Mouse (Mus musculus) embryonic facial prominence, embryonic 11.5 days (tissue): Measurements from ENCODE around the gene Tesk2. TPM values are rescaled to one million over a fixed set of nuclear protein-coding genes. Genes with fewer than 3 reads are reported as not detected.
A peak's percentile ranks its signal among the peaks of the same experiment; 100 is the strongest.

Source experiments
- ATAC-seq: fragments of 200-750 bp; cut with Nextera tagmentation; replicated peaks from 2 replicates; pipeline ENCODE4 v1.8.0; 2017; ENCODE audit warnings: low read depth; ENCODE audit not compliant: insufficient number of reproducible peaks, low FRiP score, low TSS enrichment
- DNase-seq: peaks from one replicate; pipeline ENCODE4 v3.0.0-alpha.2; 2015; ENCODE audit warnings: low spot score
- H3K27ac ChIP-seq: fragments of 300-500 bp; sonication (generic); replicated peaks from 2 replicates; pipeline ENCODE4 v1.5.1; 2014; ENCODE audit warnings: mild to moderate bottlenecking, low read depth, low read length, control low read depth
- H3K27me3 ChIP-seq: fragments of 300-500 bp; sonication (generic); 2 replicates; pipeline ENCODE4 v1.6.1; 2014; ENCODE audit warnings: mild to moderate bottlenecking, low read length, moderate library complexity, mixed read lengths; ENCODE audit not compliant: control insufficient read depth, insufficient read depth
- H3K36me3 ChIP-seq: fragments of 300-500 bp; sonication (generic); replicated peaks from 2 replicates; pipeline ENCODE4 v1.6.1; 2014; ENCODE audit warnings: low read depth, mild to moderate bottlenecking, low read length, moderate library complexity, mixed read lengths; ENCODE audit not compliant: control insufficient read depth, insufficient read depth
- H3K4me1 ChIP-seq: fragments of 300-500 bp; sonication (generic); 2 replicates; pipeline ENCODE4 v1.6.1; 2014; ENCODE audit warnings: low read length, mixed read lengths; ENCODE audit not compliant: control insufficient read depth, insufficient read depth
- H3K4me2 ChIP-seq: fragments of 300-500 bp; sonication (generic); 2 replicates; pipeline ENCODE4 v1.6.1; 2014; ENCODE audit warnings: low read depth, mild to moderate bottlenecking, control low read depth, low read length, moderate library complexity
- H3K4me3 ChIP-seq: fragments of 300-500 bp; sonication (generic); 2 replicates; pipeline ENCODE4 v1.5.1; 2014; ENCODE audit warnings: low read depth, low read length, control low read depth
- H3K9ac ChIP-seq: fragments of 300-500 bp; sonication (generic); replicated peaks from 2 replicates; pipeline ENCODE4 v1.6.1; 2014; ENCODE audit warnings: mild to moderate bottlenecking, control low read depth, low read length
- H3K9me3 ChIP-seq: fragments of 300-500 bp; sonication (generic); replicated peaks from 2 replicates; pipeline ENCODE4 v1.6.1; 2016; ENCODE audit warnings: mild to moderate bottlenecking, low read length, inconsistent platforms, mixed read lengths; ENCODE audit not compliant: control insufficient read depth
- WGBS: fragments of 180-500 bp; shearing (Covaris S2); extraction: QIAGEN DNeasy Blood & Tissue Kit; methylation state at CpG from one replicate; pipeline ENCODE4 v1.1.7; 2014; 5-methylcytosine and 5-hydroxymethylcytosine counted together
- polyA plus RNA-seq: library from polyadenylated mRNA; unstranded; fragments of >200 nt; fragmentation: Nextera tagmentation; extraction: Ambion mirVana; gene quantifications from 2 replicates; pipeline ENCODE4 v1.2.1, GENCODE M21; 2014

The Tesk2 gene
- polyA plus RNA-seq, 1 experiment from 2014 or later = 12.9 TPM

DNA sequence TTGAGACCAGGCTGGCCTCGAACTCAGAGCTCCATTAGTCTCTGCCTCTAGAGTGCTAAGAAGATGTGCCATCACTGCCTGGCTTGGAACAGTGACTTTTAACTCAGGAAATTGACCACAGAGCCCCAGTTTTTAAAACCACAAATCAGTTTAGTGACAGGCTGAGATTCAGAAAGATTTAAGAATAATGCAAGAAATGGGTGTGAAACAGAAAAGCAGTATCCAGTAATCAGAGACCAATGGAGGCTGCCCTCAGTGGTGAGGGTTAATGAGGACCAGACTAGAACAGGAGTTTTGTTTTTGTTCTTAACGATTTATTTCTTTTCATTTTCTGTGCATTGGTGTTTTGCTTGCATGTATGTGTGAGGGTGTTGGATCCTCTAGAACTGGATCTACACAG lies 36.1 kb upstream of the Tesk2 start:
- Histone ChIP-seq H3K4me1 (no peaks in the 10 kb centered on the region), H3K36me3 (peaks cover 3% of the 10 kb centered on the region; the same call in 1 of the 2 replicates), H3K9me3 (no peaks in the 10 kb centered on the region), H3K4me2 (peak overlapping the region; percentile 54; the same call in 1 of the 2 replicates), H3K4me3 (peak overlapping the region; percentile 55; the same call in 1 of the 2 replicates), H3K27ac (no peak overlapping the region), H3K9ac (peak overlapping the region; percentile 76; the same call in 1 of the 2 replicates), H3K27me3 (no peaks in the 10 kb centered on the region)
- WGBS = 58% methylated on average over 2 of the region's 2 CpGs
- no peak for ATAC-seq
- no peak for DNase-seq

DNA sequence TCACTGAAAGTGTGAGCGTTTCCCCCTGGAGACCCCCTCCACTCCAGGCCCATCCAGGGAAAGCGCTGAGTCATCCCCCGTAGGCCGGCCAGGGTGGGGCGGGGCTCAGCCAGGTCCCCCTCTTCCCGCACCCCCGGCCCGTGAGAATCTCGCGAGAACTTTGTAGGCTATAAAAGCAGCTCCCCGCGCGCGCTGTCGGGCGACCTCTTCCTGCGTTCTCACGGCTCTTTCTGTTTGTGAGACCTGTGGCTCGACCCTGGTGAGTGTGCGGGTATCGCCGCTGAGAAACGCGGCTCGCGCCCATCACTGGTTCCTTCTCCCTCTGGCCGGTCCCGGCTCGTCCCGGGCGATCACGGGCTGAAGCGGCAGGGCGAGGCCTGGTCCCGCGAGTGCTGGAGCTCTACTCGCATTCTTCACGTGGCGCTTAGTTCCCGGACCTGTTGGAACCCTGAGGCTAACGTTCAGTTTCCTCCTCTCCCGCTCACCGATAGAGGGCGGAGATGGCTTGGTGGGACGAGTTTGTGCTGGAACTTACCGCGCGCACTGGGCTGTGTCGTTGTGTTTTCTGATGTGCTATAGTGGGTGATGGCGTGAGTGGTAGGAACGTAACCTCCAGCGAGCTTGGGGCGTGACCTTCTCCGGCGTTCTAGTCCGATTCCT lies 35.2 kb upstream of the Tesk2 start, which contains the start of gene Prdx1:
TSS of gene Prdx1 (plus strand) at position 143 of the 660 bp plus-strand sequence.
- Histone ChIP-seq H3K4me2 (peak within 1 kb of the TSS; percentile 54), H3K4me3 (peak within 1 kb of the TSS; percentile 55), H3K27me3 (no peaks in the 10 kb centered on the region), H3K4me1 (no peaks in the 10 kb centered on the region), H3K9me3 (no peaks in the 10 kb centered on the region), H3K36me3 (peaks cover 3% of the 10 kb centered on the region; the same call in 1 of the 2 replicates), H3K27ac (peak within 1 kb of the TSS; percentile 91), H3K9ac (peak within 1 kb of the TSS; percentile 76)
- under 1% methylated on average over 55 of the region's 56 CpGs for WGBS
- peak; percentile 96 for ATAC-seq
- DNase-seq = peak; percentile 95

DNA sequence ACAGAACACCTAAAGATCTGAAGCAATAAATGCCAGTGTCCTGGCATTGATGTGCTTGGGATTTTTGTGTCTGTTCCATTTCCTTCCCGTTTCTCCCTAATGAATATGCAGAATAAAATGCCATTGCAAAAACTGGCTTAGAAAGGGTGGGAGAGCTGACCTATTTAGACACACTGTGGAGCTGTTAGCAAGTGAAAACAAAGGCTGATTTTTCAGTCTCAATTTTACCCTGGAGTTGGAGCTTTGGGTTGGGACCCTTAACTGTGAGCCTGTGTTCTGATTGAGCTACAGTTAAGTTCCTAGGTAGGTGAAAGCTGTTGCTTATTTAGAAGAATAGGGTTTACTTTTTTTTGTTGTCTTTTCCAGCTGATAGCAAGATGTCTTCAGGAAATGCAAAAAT lies 33.7 kb upstream of the Tesk2 start:
- Histone ChIP-seq H3K4me2 (peak overlapping the region; percentile 54), H3K9me3 (no peaks in the 10 kb centered on the region), H3K36me3 (peaks cover 5% of the 10 kb centered on the region; the same call in 1 of the 2 replicates), H3K27me3 (no peaks in the 10 kb centered on the region), H3K4me1 (no peaks in the 10 kb centered on the region), H3K9ac (peak overlapping the region; percentile 50; the same call in 1 of the 2 replicates), H3K4me3 (peak overlapping the region; percentile 55; the same call in 1 of the 2 replicates), H3K27ac (no peak overlapping the region)
- WGBS = 37% methylated on average over 1 of the region's 1 CpGs
- ATAC-seq (no peak), DNase-seq (no peak)

DNA sequence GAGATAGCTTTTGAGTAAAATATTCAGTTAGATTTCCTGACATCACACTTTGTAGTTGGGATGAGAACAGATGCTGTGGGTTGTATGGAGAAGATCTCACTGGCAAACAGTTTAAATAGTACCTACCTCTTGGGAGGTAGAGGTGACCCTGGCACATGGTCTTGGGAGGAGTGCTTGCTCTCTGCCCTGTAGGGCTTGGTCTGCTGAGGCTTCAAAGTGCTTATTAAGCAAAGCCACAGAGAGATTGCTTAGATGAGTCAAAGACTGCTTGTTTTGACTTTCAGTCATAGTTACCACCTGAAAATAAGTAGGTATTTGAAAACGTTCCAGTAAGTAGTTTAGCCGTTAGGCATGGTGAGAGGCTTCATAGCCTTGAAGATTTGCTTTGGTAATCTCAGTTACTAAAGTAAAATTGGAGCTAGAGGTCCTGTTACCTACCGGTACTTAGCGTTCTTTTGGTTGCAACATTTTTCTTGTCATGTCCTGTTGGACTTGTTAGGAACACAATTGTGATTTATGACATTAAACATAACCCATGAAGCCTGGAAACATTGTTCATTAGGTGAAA lies 31.4 kb upstream of the Tesk2 start:
- ATAC-seq = no peak
- Histone ChIP-seq H3K4me1 (no peaks in the 10 kb centered on the region), H3K4me2 (no peak overlapping the region), H3K9ac (no peak overlapping the region), H3K9me3 (no peaks in the 10 kb centered on the region), H3K27me3 (no peaks in the 10 kb centered on the region), H3K27ac (no peak overlapping the region), H3K4me3 (no peak overlapping the region), H3K36me3 (peaks cover 11% of the 10 kb centered on the region; the same call in 1 of the 2 replicates)
- WGBS = 92% methylated on average over 4 of the region's 4 CpGs
- DNase-seq = no peak

DNA sequence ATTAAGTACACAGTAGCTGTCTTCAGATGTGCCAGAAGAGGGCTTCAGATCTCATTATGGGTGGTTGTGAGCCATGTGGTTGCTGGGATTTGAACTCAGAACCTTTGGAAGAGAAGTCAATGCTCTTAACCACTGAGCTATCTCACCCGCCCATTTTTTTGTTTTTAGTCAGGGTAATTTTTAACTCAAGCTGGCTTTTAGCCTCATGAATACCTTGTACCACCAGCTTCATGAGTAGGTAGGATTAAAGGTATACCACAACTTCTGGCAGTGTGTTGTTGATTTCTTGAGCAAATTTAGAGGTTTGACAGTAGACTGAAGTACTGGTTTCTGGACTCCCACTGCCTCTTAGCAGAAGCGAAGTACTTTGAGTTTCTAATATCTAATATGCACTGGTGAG lies 28.6 kb upstream of the Tesk2 start:
- ATAC-seq = no peak
- WGBS = 92% methylated on average over 2 of the region's 2 CpGs
- Histone ChIP-seq H3K4me1 (no peaks in the 10 kb centered on the region), H3K9ac (no peak overlapping the region), H3K36me3 (peaks cover 14% of the 10 kb centered on the region), H3K9me3 (no peaks in the 10 kb centered on the region), H3K4me2 (no peak overlapping the region), H3K27me3 (no peaks in the 10 kb centered on the region), H3K4me3 (no peak overlapping the region), H3K27ac (no peak overlapping the region)
- no peak for DNase-seq

DNA sequence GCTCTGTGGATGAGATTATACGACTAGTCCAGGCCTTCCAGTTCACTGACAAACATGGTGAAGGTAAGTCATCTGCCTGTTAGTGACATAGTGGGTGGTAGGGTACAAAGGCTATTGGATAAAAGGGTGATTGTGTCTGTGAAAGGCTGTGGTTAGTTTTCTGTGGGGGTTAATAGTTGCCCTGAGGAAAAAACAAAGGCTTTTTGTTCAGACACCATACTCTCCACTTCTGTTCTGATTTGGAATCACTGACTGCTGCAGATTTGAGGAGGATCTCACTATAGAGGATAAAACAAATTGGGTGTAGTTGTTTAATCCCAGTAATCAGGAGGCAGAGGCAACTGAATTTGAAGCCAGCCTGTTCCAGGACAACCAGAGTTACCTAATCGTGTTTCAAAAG lies 27.0 kb upstream of the Tesk2 start:
- WGBS = 69% methylated on average over 2 of the region's 2 CpGs
- Histone ChIP-seq H3K27me3 (no peaks in the 10 kb centered on the region), H3K4me1 (no peaks in the 10 kb centered on the region), H3K9ac (no peak overlapping the region), H3K9me3 (no peaks in the 10 kb centered on the region), H3K27ac (no peak overlapping the region), H3K4me3 (no peak overlapping the region), H3K4me2 (no peak overlapping the region), H3K36me3 (peaks cover 15% of the 10 kb centered on the region)
- DNase-seq (no peak), ATAC-seq (no peak)

DNA sequence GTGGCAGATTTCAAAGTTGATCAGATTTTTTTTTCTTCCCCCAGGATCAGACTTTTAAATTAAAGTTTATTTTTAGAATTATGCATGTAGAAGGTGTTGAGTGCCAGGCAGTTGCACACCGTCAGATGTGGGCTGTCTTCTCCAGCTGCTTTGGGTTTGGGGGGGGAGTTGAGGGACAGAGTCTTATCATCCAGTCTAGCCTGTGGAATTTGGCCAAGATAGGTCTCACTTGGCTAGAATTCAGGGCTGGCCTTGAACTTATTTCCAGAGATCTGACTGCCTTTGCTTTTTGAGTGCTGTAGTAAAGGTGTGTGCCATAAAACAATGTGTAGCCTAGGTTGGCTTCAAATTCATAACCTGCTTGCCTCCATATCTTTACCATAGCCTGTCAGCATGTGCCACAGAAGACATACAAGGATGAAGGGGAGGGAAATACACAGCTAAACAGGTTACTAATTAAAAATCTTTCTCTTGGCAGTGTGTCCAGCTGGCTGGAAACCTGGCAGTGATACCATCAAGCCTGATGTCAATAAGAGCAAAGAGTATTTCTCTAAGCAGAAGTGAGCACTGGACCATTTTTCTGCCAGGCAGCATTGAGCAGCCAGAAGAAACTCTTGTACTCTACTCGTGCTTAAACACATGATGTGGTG lies 21.9 kb upstream of the Tesk2 start:
- H3K4me2 ChIP-seq = no peak overlapping the region
- peaks cover 8% of the 10 kb centered on the region for H3K36me3 ChIP-seq
- no peak for ATAC-seq
- H3K27me3 ChIP-seq = no peaks in the 10 kb centered on the region
- no peaks in the 10 kb centered on the region for H3K4me1 ChIP-seq
- H3K9me3 ChIP-seq = no peaks in the 10 kb centered on the region
- no peak overlapping the region for H3K27ac ChIP-seq
- no peak overlapping the region for H3K9ac ChIP-seq
- no peak for DNase-seq
- H3K4me3 ChIP-seq = no peak overlapping the region
- 82% methylated on average over 2 of the region's 2 CpGs for WGBS

DNA sequence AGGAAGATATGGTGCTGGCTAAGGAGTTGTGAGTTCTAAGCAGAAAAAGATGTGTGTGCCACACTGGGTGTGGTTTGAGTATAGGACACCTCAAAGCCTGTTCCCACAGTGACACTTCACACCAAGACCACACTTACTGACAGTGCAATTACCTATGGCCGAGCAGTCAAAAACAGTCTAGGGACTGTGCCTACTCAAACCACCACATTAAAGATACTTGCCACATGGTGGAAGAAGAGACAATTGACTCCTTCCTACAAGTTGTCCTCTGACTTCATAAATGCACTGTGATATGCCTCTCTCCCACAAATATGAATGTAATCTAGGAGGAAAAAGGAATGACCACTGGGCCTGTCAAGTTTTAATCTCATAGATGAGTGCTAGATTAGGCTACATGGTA lies 19.8 kb upstream of the Tesk2 start:
- H3K4me2 ChIP-seq = no peak overlapping the region
- ATAC-seq = no peak
- peaks cover 3% of the 10 kb centered on the region for H3K36me3 ChIP-seq
- no peak overlapping the region for H3K9ac ChIP-seq
- no peak overlapping the region for H3K4me3 ChIP-seq
- no peaks in the 10 kb centered on the region for H3K9me3 ChIP-seq
- H3K27me3 ChIP-seq = no peaks in the 10 kb centered on the region
- DNase-seq = no peak
- no peak overlapping the region for H3K27ac ChIP-seq
- no peaks in the 10 kb centered on the region for H3K4me1 ChIP-seq
- 75% methylated on average over 1 of the region's 1 CpGs for WGBS
